Mouse (Mus musculus): ENCODE measurements around the gene Lgi4. TPM values are rescaled to one million over a fixed set of nuclear protein-coding genes. Genes with fewer than 3 reads are reported as not detected.

Gene Lgi4
- polyA plus RNA-seq, 1 experiment from 2014 or later: 0.39 TPM

DNA sequence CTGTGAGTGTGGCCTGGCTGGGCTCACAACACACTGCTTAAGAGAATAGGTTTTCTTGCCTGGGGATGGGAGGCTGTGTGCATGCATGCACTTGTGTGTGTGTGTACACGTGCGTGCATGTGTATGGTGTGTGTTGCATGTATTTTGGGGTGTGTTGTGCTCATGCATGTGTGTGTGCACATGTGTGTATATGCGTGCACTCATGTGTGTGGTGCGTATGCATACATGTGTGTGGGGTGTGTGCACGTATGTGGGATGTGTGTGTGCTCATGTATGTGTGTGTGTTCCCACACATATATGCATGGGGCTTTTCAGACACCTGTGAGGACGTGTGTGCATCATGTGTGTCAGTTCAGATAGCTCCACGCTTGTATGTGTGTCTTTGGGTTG is 1.5 kb downstream of the Lgi4 start:
- H3K9me3 ChIP-seq (replicated peaks): no peaks in the 10 kb centered on the region
- no peak for ATAC-seq (replicated peaks; ENCODE audit: insufficient number of reproducible peaks, insufficient read depth, low FRiP score, low read depth)
- no peak overlapping the region for H3K27ac ChIP-seq
- H3K4me3 ChIP-seq: no peak overlapping the region
- H3K4me2 ChIP-seq: no peak overlapping the region
- H3K36me3 ChIP-seq: no peaks in the 10 kb centered on the region
- H3K4me1 ChIP-seq (replicated peaks): peaks cover 17% of the 10 kb centered on the region
- H3K27me3 ChIP-seq: no peaks in the 10 kb centered on the region
- 89% methylated on average over 7 of the region's 7 CpGs for WGBS
- no peak overlapping the region for H3K9ac ChIP-seq

GRCm38 (mm10) chr7:31063074-31063560 is 4.0 kb downstream of the Lgi4 start:
- H3K9ac ChIP-seq: no peak overlapping the region
- WGBS: 74% methylated on average over 12 of the region's 12 CpGs
- no peak overlapping the region for H3K4me2 ChIP-seq
- no peaks in the 10 kb centered on the region for H3K27me3 ChIP-seq
- no peak overlapping the region for H3K4me3 ChIP-seq
- no peak for ATAC-seq (replicated peaks; ENCODE audit: insufficient number of reproducible peaks, insufficient read depth, low FRiP score, low read depth)
- H3K9me3 ChIP-seq (replicated peaks): no peaks in the 10 kb centered on the region
- H3K4me1 ChIP-seq (replicated peaks): peaks cover 14% of the 10 kb centered on the region
- no peak overlapping the region for H3K27ac ChIP-seq
- no peaks in the 10 kb centered on the region for H3K36me3 ChIP-seq

GRCm38 (mm10) chr7:31067836-31068235 is 8.7 kb downstream of the Lgi4 start:
- Histone ChIP-seq H3K27me3 (no peaks in the 10 kb centered on the region), H3K9ac (no peak overlapping the region), H3K36me3 (no peaks in the 10 kb centered on the region), H3K4me3 (no peak overlapping the region), H3K9me3 (replicated peaks) (no peaks in the 10 kb centered on the region), H3K27ac (no peak overlapping the region), H3K4me1 (replicated peaks) (peaks cover 10% of the 10 kb centered on the region; the same call in 1 of the 2 replicates), H3K4me2 (no peak overlapping the region)
- 31% methylated on average over 5 of the region's 5 CpGs for WGBS
- ATAC-seq (replicated peaks; ENCODE audit: insufficient number of reproducible peaks, insufficient read depth, low FRiP score, low read depth): no peak

DNA sequence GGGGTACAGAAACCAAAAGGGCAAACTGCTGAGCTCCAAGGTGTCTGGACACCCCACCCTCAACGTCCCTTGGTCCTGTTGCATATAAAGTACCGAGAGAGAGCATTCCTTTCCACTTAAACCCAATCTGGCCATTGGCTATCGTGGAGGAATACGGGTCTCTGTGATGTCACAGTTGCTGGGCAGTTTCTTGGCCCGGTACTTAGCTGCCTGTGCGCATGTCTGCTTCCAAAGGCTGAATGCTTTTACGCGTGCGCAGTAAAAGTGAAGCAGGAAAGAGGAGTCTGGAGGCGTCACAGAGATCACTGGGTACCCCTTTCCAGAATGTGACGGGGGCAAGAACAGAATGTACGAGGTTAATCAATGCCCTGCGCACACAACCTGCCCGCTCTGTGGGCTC is 10.3 kb downstream of the Lgi4 start:
- Histone ChIP-seq H3K27me3 (no peaks in the 10 kb centered on the region), H3K36me3 (no peaks in the 10 kb centered on the region), H3K9ac (no peak overlapping the region), H3K4me1 (replicated peaks) (peaks cover 10% of the 10 kb centered on the region; the same call in 1 of the 2 replicates), H3K9me3 (replicated peaks) (no peaks in the 10 kb centered on the region), H3K27ac (no peak overlapping the region), H3K4me3 (no peak overlapping the region), H3K4me2 (no peak overlapping the region)
- ATAC-seq (replicated peaks; ENCODE audit: insufficient number of reproducible peaks, insufficient read depth, low FRiP score, low read depth): no peak
- WGBS: 78% methylated on average over 14 of the region's 14 CpGs

GRCm38 (mm10) chr7:31070324-31070723 is 11.2 kb downstream of the Lgi4 start:
- 71% methylated on average over 6 of the region's 6 CpGs for WGBS

GRCm38 (mm10) chr7:31072326-31072725 is 13.2 kb downstream of the Lgi4 start:
- 57% methylated on average over 9 of the region's 9 CpGs for WGBS
- Histone ChIP-seq H3K27ac (no peak overlapping the region), H3K4me3 (no peak overlapping the region), H3K27me3 (no peaks in the 10 kb centered on the region), H3K36me3 (no peaks in the 10 kb centered on the region), H3K9me3 (replicated peaks) (no peaks in the 10 kb centered on the region), H3K4me2 (no peak overlapping the region), H3K4me1 (replicated peaks) (peaks cover 10% of the 10 kb centered on the region; the same call in 1 of the 2 replicates), H3K9ac (no peak overlapping the region)
- no peak for ATAC-seq (replicated peaks; ENCODE audit: insufficient number of reproducible peaks, insufficient read depth, low FRiP score, low read depth)

More at GRCm38 (mm10) chr7:31070324-31070723, 11.2 kb downstream of the Lgi4 start:
- no peak overlapping the region for H3K27ac ChIP-seq
- H3K4me1 ChIP-seq (replicated peaks): peaks cover 10% of the 10 kb centered on the region; the same call in 1 of the 2 replicates
- no peak overlapping the region for H3K4me3 ChIP-seq
- no peaks in the 10 kb centered on the region for H3K27me3 ChIP-seq
- no peak overlapping the region for H3K4me2 ChIP-seq
- no peak for ATAC-seq (replicated peaks; ENCODE audit: insufficient number of reproducible peaks, insufficient read depth, low FRiP score, low read depth)
- H3K36me3 ChIP-seq: no peaks in the 10 kb centered on the region
- H3K9me3 ChIP-seq (replicated peaks): no peaks in the 10 kb centered on the region
- H3K9ac ChIP-seq: no peak overlapping the region

DNA sequence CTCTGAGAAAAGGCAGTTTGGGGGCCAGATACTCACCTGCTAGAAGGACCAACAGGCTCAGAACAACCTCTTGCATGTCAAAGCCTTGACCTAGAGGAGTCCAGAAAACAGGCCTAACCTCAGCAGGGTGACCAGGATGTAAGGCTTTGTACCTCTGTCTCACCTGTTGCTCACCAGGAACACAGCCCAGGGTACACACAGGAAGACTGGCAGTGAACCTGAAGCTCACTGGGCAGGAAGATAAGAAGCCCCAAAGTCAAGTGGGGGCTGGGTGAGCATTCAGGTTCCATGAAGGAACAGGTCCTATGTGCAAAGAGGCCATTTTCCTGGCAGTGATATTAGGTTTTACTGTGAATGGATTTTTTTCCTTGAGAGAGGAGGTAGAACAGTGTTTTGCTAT is 14.4 kb downstream of the Lgi4 start:
- H3K36me3 ChIP-seq: no peaks in the 10 kb centered on the region
- no peak for ATAC-seq (replicated peaks; ENCODE audit: insufficient number of reproducible peaks, insufficient read depth, low FRiP score, low read depth)
- H3K27ac ChIP-seq: no peak overlapping the region
- peaks cover 2% of the 10 kb centered on the region; the same call in 1 of the 2 replicates for H3K4me1 ChIP-seq (replicated peaks)
- no peak overlapping the region for H3K9ac ChIP-seq
- no peak overlapping the region for H3K4me2 ChIP-seq
- H3K27me3 ChIP-seq: no peaks in the 10 kb centered on the region
- H3K4me3 ChIP-seq: no peak overlapping the region
- no peaks in the 10 kb centered on the region for H3K9me3 ChIP-seq (replicated peaks)

GRCm38 (mm10) chr7:31074061-31074712 is 15.0 kb downstream of the Lgi4 start:
- Histone ChIP-seq H3K4me1 (replicated peaks) (peaks cover 2% of the 10 kb centered on the region; the same call in 1 of the 2 replicates), H3K9me3 (replicated peaks) (no peaks in the 10 kb centered on the region), H3K27ac (no peak overlapping the region), H3K9ac (no peak overlapping the region), H3K27me3 (no peaks in the 10 kb centered on the region), H3K4me3 (no peak overlapping the region), H3K4me2 (no peak overlapping the region), H3K36me3 (no peaks in the 10 kb centered on the region)
- ATAC-seq (replicated peaks; ENCODE audit: insufficient number of reproducible peaks, insufficient read depth, low FRiP score, low read depth): no peak
- WGBS: 56% methylated on average over 7 of the region's 7 CpGs

DNA sequence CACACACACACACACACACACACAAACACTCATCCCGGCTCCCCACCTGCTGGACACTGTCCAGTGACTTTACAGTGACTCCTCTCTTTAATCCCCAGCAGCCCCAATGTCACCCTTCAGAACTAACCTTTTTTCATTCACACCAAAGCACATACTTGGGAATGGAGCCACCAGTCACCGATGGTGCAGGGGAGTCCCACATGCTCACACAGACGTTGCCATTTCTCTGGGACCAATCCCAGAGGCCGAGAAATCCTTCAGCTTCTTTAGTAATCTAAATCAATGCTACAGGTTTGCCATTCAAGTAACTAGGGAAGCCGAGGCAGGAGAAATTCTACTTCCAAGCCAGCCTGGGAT is 15.5 kb downstream of the Lgi4 start:
- Histone ChIP-seq H3K4me3 (no peak overlapping the region), H3K36me3 (no peaks in the 10 kb centered on the region), H3K4me2 (no peak overlapping the region), H3K9me3 (replicated peaks) (no peaks in the 10 kb centered on the region), H3K4me1 (replicated peaks) (peaks cover 2% of the 10 kb centered on the region; the same call in 1 of the 2 replicates), H3K27me3 (no peaks in the 10 kb centered on the region), H3K9ac (no peak overlapping the region), H3K27ac (no peak overlapping the region)
- ATAC-seq (replicated peaks; ENCODE audit: insufficient number of reproducible peaks, insufficient read depth, low FRiP score, low read depth): no peak
- WGBS: 63% methylated on average over 5 of the region's 5 CpGs

GRCm38 (mm10) chr7:31076492-31076891 is 17.4 kb downstream of the Lgi4 start, which contains the start of gene Fxyd3:
Gene Fxyd3, minus strand, starts transcription at chr7:31076704.
- WGBS: 41% methylated on average over 5 of the region's 5 CpGs
- no peak within 1 kb of the TSS for H3K4me2 ChIP-seq
- no peak within 1 kb of the TSS for H3K27ac ChIP-seq
- ATAC-seq (replicated peaks; ENCODE audit: insufficient number of reproducible peaks, insufficient read depth, low FRiP score, low read depth): no peak
- peak within 1 kb of the TSS; percentile 11; the same call in 1 of the 2 replicates for H3K4me3 ChIP-seq
- no peaks in the 10 kb centered on the region for H3K4me1 ChIP-seq (replicated peaks)
- no peak within 1 kb of the TSS for H3K9ac ChIP-seq
- no peaks in the 10 kb centered on the region for H3K9me3 ChIP-seq (replicated peaks)
- H3K36me3 ChIP-seq: no peaks in the 10 kb centered on the region
- H3K27me3 ChIP-seq: no peaks in the 10 kb centered on the region; the same call in 1 of the 2 replicates

DNA sequence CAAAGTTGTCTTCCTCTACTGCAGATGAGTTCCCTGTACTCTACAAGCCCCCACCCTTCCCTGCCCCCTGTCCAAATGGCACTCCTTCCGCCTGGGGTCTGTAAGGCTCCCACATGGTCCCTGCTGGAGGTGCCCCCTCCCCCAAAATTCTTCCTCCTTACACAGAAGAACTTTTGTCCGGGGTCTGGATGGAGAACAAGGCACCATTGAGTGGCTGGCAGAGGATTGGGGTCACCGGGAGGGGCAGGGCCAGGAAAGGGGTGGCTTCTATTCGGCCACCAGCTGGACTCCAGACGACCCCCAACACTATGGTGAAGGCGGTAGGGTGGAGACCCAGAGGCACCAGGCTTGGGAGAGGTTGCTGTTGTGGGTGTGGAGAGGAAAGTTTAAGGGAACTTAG is 18.3 kb downstream of the Lgi4 start:
- Histone ChIP-seq H3K9ac (no peak overlapping the region), H3K36me3 (no peaks in the 10 kb centered on the region), H3K4me3 (no peak overlapping the region), H3K9me3 (replicated peaks) (no peaks in the 10 kb centered on the region), H3K4me2 (no peak overlapping the region), H3K4me1 (replicated peaks) (no peaks in the 10 kb centered on the region), H3K27ac (no peak overlapping the region), H3K27me3 (no peaks in the 10 kb centered on the region; the same call in 1 of the 2 replicates)
- no peak for ATAC-seq (replicated peaks; ENCODE audit: insufficient number of reproducible peaks, insufficient read depth, low FRiP score, low read depth)
- WGBS: 57% methylated on average over 6 of the region's 6 CpGs

DNA sequence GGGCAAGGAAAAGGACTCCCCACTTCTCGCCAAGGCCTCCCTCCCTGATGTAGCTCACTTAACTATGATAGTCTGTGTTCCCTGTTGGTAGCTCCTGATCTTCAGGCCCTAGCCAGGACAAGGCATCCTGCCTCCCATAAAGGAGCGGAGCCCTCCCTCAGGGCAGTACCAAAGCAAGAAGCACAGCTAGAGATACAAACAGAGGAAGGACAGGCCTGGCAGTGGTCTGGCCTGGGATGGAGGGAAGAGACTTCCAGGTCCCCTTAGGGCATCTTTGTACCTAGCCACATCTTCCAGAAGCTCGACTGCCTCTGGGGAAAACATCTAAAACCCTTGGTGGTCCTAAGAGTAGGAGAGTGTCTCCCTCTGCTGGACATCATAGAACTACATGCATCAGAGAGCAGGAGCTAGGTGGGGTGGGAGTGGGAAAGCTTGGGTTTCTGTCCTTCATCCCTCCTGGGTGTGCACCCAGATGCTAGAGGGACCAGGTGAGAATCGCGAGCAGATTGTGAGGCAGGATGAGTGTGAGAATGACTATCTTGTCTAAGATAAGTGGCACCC is 18.8 kb downstream of the Lgi4 start:
- Histone ChIP-seq H3K27me3 (no peaks in the 10 kb centered on the region; the same call in 1 of the 2 replicates), H3K27ac (no peak overlapping the region), H3K9ac (no peak overlapping the region), H3K36me3 (no peaks in the 10 kb centered on the region), H3K4me3 (no peak overlapping the region), H3K4me2 (no peak overlapping the region), H3K9me3 (replicated peaks) (no peaks in the 10 kb centered on the region), H3K4me1 (replicated peaks) (no peaks in the 10 kb centered on the region)
- no peak for ATAC-seq (replicated peaks; ENCODE audit: insufficient number of reproducible peaks, insufficient read depth, low FRiP score, low read depth)
- WGBS: 34% methylated on average over 5 of the region's 5 CpGs
